Mouse (Mus musculus): ENCODE data around the gene Otud3. TPM values are rescaled to one million over a fixed set of nuclear protein-coding genes. Genes with fewer than 3 reads are reported as not detected.
A peak's percentile ranks its signal among the peaks of the same experiment; 100 is the strongest.
"Not testable (repeated sequence)": the region's sequence is repeated elsewhere in the genome, so short reads cannot be mapped to it uniquely, and the experiment has no call there.

The Otud3 gene
- polyA plus RNA-seq, 1 experiment from 2014 or later, result 3.7 TPM

DNA sequence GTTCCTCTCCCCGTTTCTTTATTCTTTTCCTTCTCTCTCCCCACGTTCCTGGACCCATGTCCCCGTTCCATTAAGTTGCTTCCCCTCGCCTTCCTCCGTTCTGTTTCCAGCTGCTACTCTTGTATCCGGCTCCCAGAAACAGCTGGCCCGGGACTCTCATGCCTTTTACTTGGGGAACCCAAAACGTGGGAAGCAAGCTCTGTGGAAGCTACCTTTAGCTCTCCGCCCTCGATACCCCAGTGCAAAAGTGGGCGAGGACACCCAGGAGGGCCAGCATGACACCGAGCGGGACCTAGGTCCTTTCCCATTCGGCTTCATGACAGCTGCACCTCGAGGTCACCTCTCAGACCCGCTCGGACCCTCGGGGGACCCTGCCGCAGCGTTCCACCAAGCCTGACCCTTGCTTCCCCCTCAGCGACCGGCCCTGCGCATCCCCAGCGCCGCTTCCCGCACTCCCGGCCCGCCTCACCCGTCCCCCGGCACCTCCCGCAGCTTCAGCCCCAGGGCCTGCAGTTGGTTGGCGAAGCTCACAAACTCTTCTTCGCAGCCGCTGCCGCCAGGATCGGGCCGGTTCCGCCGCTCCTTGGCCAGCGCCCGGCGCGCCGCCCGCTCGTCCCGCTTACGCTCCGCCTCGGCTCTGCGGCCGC, 481 bp downstream of the Otud3 start:
- H3K4me3 ChIP-seq (replicated peaks; ENCODE audit: low read length), result peak overlapping the region; percentile 96
- H3K27me3 ChIP-seq (ENCODE audit: control insufficient read depth, insufficient read depth, low read length), result no peaks in the 10 kb centered on the region
- no peaks in the 10 kb centered on the region for H3K36me3 ChIP-seq (ENCODE audit: control insufficient read depth, insufficient read depth, low read length)
- peak overlapping the region; percentile 97 for H3K4me2 ChIP-seq (ENCODE audit: low read depth, low read length)
- WGBS, result under 1% methylated on average over 52 of the region's 52 CpGs
- ATAC-seq (ENCODE audit: insufficient read depth, low FRiP score), result peak; percentile 35; the same call in 1 of the 2 replicates
- H3K4me1 ChIP-seq (ENCODE audit: control insufficient read depth, insufficient read depth, low read length), result peaks cover 8% of the 10 kb centered on the region
- peaks cover 4% of the 10 kb centered on the region; the same call in 1 of the 2 replicates for H3K9me3 ChIP-seq (replicated peaks; ENCODE audit: control insufficient read depth, low read length)
- peak overlapping the region; percentile 49 for H3K27ac ChIP-seq (ENCODE audit: low read length)
- peak overlapping the region; percentile 95 for H3K9ac ChIP-seq (ENCODE audit: low read length)

DNA sequence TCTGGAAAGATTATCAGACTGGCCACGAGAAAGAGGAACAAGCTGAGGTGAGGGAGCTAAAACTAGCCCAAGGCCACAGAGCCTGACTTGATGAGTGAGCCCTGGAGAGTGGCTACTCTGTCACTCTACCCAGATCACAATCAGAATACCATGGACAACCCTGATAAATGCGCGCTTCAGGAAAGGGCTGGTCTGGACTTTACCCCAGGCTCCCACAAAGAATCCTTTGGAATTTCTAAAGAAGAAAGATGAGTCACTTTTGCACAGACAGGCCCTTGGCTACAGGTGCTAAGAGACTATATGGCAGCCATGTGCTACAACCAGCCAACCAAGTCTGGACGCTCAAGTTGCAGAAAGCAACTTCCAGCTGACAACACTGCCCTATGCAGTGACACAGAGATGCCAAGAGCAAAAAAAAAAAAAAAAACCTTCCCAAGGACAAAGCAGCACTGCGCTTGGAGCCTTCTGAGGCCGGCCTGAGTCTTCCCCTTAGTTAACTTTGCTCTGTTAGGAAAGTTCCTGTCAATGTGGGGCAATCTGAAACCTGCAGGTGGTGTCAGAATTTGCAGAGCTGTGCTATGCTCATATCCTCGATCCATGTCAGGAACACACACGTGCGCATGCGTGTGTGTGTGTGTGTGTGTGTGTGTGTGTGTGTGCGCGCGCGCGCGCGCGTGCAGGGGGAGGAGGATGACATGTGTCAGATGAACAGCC, 8.0 kb downstream of the Otud3 start:
- no peak for ATAC-seq (ENCODE audit: insufficient read depth, low FRiP score)
- H3K36me3 ChIP-seq (ENCODE audit: control insufficient read depth, insufficient read depth, low read length), result peaks cover 10% of the 10 kb centered on the region
- no peaks in the 10 kb centered on the region for H3K9me3 ChIP-seq (replicated peaks; ENCODE audit: control insufficient read depth, low read length)
- no peak overlapping the region for H3K4me3 ChIP-seq (replicated peaks; ENCODE audit: low read length)
- H3K9ac ChIP-seq (ENCODE audit: low read length), result no peak overlapping the region
- H3K27me3 ChIP-seq (ENCODE audit: control insufficient read depth, insufficient read depth, low read length), result no peaks in the 10 kb centered on the region
- 87% methylated on average over 18 of the region's 18 CpGs for WGBS
- H3K4me2 ChIP-seq (ENCODE audit: low read depth, low read length), result no peak overlapping the region
- H3K27ac ChIP-seq (ENCODE audit: low read length), result peak overlapping the region; percentile 9; the same call in 1 of the 2 replicates
- no peaks in the 10 kb centered on the region for H3K4me1 ChIP-seq (ENCODE audit: control insufficient read depth, insufficient read depth, low read length)

DNA sequence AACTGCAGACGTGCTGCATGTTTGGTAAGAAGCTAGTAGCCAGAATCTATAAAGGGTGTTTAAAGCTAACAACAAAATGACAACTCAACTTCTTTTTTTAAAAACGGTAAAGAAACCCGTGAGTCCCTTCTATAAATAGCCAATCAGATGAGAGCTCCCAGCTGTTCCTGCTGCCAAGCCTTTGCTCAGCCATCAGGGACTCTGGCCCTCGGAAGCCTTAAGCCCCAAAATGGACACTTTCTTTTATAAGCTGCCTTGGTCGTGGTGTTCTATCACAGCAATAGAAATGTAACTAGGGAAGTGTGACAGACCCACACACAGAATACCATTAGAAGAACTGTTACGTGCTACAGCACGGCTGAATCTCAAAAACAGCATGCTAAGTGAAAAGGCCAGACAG, 14.4 kb downstream of the Otud3 start:
- H3K4me1 ChIP-seq (ENCODE audit: control insufficient read depth, insufficient read depth, low read length), result no peaks in the 10 kb centered on the region
- H3K27ac ChIP-seq (ENCODE audit: low read length), result no peak overlapping the region
- 61% methylated on average over 7 of the region's 7 CpGs for WGBS
- H3K4me2 ChIP-seq (ENCODE audit: low read depth, low read length), result no peak overlapping the region
- no peak overlapping the region for H3K9ac ChIP-seq (ENCODE audit: low read length)
- ATAC-seq (ENCODE audit: insufficient read depth, low FRiP score), result no peak
- no peaks in the 10 kb centered on the region for H3K27me3 ChIP-seq (ENCODE audit: control insufficient read depth, insufficient read depth, low read length)
- no peak overlapping the region for H3K4me3 ChIP-seq (replicated peaks; ENCODE audit: low read length)
- no peaks in the 10 kb centered on the region for H3K9me3 ChIP-seq (replicated peaks; ENCODE audit: control insufficient read depth, low read length)
- peaks cover 5% of the 10 kb centered on the region for H3K36me3 ChIP-seq (ENCODE audit: control insufficient read depth, insufficient read depth, low read length)

DNA sequence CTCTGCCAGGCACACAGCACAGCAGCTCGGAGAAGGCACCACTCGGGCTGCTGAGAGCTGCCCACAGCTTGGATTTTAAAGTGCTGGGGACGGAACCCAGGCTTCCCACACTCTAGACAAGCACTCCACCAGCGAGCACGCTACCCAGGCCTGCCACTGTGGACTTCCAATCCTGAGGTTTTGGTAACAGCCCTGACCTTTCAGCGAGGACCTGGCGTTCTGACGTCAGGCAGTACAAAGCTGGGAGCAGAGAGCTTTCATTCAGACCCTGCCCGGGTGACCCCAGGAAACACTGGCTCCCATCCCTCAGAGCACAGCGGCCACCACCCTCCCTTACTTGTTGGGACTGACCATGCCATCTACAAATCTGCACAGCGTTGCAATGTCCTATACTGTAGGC, 20.0 kb downstream of the Otud3 start:
- H3K9ac ChIP-seq (ENCODE audit: low read length); H3K4me2 ChIP-seq (ENCODE audit: low read depth, low read length); H3K36me3 ChIP-seq (ENCODE audit: control insufficient read depth, insufficient read depth, low read length); H3K27me3 ChIP-seq (ENCODE audit: control insufficient read depth, insufficient read depth, low read length); H3K9me3 ChIP-seq (replicated peaks; ENCODE audit: control insufficient read depth, low read length); H3K4me3 ChIP-seq (replicated peaks; ENCODE audit: low read length); H3K27ac ChIP-seq (ENCODE audit: low read length); ATAC-seq (ENCODE audit: insufficient read depth, low FRiP score); H3K4me1 ChIP-seq (ENCODE audit: control insufficient read depth, insufficient read depth, low read length): not testable (repeated sequence)
- 86% methylated on average over 11 of the region's 11 CpGs for WGBS

DNA sequence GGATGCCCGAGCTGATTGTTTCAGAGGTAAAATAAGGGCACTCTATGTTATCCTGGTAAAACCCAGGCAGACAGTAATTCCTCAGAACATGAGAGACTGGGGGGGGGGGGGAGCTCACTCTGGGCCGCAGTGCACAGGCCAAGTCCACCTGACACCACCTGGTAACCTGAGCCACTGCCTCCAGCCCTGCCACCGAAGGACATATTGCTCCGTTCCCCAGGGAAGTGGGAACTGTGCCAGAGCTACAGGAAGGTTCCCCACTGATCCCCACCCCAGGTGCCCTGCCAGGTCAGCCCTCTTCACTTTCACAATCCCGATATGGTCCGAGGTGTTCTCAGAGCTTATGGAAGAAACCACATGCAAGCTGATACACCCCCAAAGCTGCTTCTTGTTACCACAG, 21.1 kb downstream of the Otud3 start:
- Histone ChIP-seq H3K4me2 (ENCODE audit: low read depth, low read length) (no peak overlapping the region), H3K4me1 (ENCODE audit: control insufficient read depth, insufficient read depth, low read length) (no peaks in the 10 kb centered on the region), H3K4me3 (replicated peaks; ENCODE audit: low read length) (no peak overlapping the region), H3K9me3 (replicated peaks; ENCODE audit: control insufficient read depth, low read length) (no peaks in the 10 kb centered on the region), H3K36me3 (ENCODE audit: control insufficient read depth, insufficient read depth, low read length) (peaks cover 5% of the 10 kb centered on the region; the same call in 1 of the 2 replicates), H3K9ac (ENCODE audit: low read length) (no peak overlapping the region), H3K27me3 (ENCODE audit: control insufficient read depth, insufficient read depth, low read length) (no peaks in the 10 kb centered on the region), H3K27ac (ENCODE audit: low read length) (no peak overlapping the region)
- 81% methylated on average over 6 of the region's 6 CpGs for WGBS
- peak; percentile 73; the same call in 1 of the 2 replicates for ATAC-seq (ENCODE audit: insufficient read depth, low FRiP score)

DNA sequence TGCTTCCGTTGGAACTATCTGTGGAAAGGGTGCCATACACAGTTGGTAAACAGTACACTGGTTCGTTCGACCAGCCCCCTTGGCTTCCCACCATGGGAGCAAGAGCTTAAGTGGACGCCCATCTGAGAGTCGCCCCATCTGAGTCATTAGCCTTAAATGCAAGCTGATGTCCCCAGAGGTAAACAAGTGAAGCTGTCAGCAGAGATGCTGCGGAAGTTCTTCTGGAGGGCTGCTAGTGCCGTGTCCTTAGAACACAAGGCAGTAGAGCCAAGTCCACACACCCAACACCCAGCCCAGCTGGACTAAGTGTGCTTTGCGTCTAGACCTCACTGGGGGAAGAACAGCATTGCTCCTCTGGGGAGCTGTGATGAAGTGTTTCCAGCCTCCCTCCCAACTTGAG, 24.1 kb downstream of the Otud3 start:
- Histone ChIP-seq H3K4me1 (ENCODE audit: control insufficient read depth, insufficient read depth, low read length) (no peaks in the 10 kb centered on the region), H3K4me2 (ENCODE audit: low read depth, low read length) (no peak overlapping the region), H3K4me3 (replicated peaks; ENCODE audit: low read length) (no peak overlapping the region), H3K27ac (ENCODE audit: low read length) (no peak overlapping the region), H3K9ac (ENCODE audit: low read length) (no peak overlapping the region), H3K9me3 (replicated peaks; ENCODE audit: control insufficient read depth, low read length) (no peaks in the 10 kb centered on the region), H3K36me3 (ENCODE audit: control insufficient read depth, insufficient read depth, low read length) (no peaks in the 10 kb centered on the region), H3K27me3 (ENCODE audit: control insufficient read depth, insufficient read depth, low read length) (no peaks in the 10 kb centered on the region)
- ATAC-seq (ENCODE audit: insufficient read depth, low FRiP score), result no peak
- 66% methylated on average over 8 of the region's 8 CpGs for WGBS

DNA sequence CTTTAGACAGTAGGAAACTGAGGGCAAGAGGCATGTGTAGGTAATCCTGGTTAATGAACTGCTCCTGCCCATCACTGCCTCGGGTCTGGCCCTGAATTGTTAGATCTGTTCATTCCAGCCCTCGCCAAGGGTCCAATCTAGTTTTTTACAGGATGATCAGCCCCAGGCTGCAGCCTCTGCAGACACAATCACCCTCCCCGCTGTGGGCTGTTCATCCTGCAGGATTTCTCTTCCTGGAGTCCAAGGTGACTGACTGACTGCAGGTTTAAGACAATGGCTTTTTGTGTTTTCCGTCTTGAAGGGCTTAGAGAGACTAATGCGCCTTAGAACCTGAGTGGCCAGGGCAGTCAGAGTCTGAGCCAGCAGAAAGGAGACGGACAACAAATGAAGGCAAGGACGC, 24.6 kb downstream of the Otud3 start:
- H3K9ac ChIP-seq (ENCODE audit: low read length), result 0 out of 2 replicates have a peak overlapping the region, but pooled peaks have one; percentile 2
- H3K4me3 ChIP-seq (replicated peaks; ENCODE audit: low read length), result no peak overlapping the region
- H3K27ac ChIP-seq (ENCODE audit: low read length), result no peak overlapping the region
- H3K4me1 ChIP-seq (ENCODE audit: control insufficient read depth, insufficient read depth, low read length), result no peaks in the 10 kb centered on the region
- H3K4me2 ChIP-seq (ENCODE audit: low read depth, low read length), result no peak overlapping the region
- ATAC-seq (ENCODE audit: insufficient read depth, low FRiP score), result no peak
- H3K27me3 ChIP-seq (ENCODE audit: control insufficient read depth, insufficient read depth, low read length), result no peaks in the 10 kb centered on the region
- 54% methylated on average over 7 of the region's 7 CpGs for WGBS
- no peaks in the 10 kb centered on the region for H3K9me3 ChIP-seq (replicated peaks; ENCODE audit: control insufficient read depth, low read length)
- no peaks in the 10 kb centered on the region for H3K36me3 ChIP-seq (ENCODE audit: control insufficient read depth, insufficient read depth, low read length)

DNA sequence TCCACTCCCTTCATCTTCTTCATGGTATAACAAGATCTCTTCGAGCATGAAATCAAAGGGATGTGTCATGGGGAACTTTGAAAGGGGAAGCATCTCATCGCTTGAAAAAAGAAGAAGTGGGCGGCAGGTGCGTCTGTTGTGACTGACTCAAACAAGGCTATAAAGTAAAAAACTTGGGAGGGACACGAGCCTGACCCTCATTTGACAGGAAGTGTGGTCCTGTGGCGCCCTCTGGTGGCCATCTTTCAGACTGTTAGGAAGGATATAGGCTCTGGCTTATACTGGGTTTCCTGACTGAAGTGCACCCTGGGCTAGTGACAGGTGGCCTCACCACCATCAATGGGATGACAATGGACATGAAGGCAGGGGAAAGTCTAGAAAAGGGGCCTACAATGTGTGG, 29.5 kb downstream of the Otud3 start:
- no peak overlapping the region for H3K27ac ChIP-seq (ENCODE audit: low read length)
- WGBS, result 19% methylated on average over 6 of the region's 6 CpGs
- H3K4me1 ChIP-seq (ENCODE audit: control insufficient read depth, insufficient read depth, low read length), result peaks cover 2% of the 10 kb centered on the region; the same call in 1 of the 2 replicates
- no peak overlapping the region for H3K4me3 ChIP-seq (replicated peaks; ENCODE audit: low read length)
- H3K36me3 ChIP-seq (ENCODE audit: control insufficient read depth, insufficient read depth, low read length), result no peaks in the 10 kb centered on the region
- H3K4me2 ChIP-seq (ENCODE audit: low read depth, low read length), result no peak overlapping the region
- no peaks in the 10 kb centered on the region for H3K9me3 ChIP-seq (replicated peaks; ENCODE audit: control insufficient read depth, low read length)
- H3K27me3 ChIP-seq (ENCODE audit: control insufficient read depth, insufficient read depth, low read length), result no peaks in the 10 kb centered on the region
- ATAC-seq (ENCODE audit: insufficient read depth, low FRiP score), result no peak
- no peak overlapping the region for H3K9ac ChIP-seq (ENCODE audit: low read length)

DNA sequence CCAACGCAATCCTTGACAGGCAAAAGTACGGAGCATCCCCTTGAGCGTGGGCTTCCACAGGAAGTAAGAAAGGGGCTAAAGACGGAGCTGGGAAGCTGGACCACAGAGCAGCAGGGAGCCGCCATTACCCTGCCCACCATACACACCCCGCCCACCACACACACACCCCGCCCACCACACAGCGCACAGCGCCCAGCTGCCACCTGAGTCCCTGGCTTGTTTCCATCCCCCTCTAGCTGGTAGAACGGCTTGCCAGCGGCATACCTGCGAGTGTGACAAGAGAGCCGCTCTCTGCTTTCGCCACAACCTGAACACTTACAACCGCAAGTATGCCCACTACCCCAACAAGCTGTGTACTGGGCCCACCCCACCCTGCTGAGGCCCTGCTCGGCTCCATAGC, 31.6 kb downstream of the Otud3 start:
- 12% methylated on average over 16 of the region's 16 CpGs for WGBS
- Histone ChIP-seq H3K4me2 (ENCODE audit: low read depth, low read length) (peak overlapping the region; percentile 30; the same call in 1 of the 2 replicates), H3K9ac (ENCODE audit: low read length) (peak overlapping the region; percentile 47; the same call in 1 of the 2 replicates), H3K27ac (ENCODE audit: low read length) (no peak overlapping the region), H3K36me3 (ENCODE audit: control insufficient read depth, insufficient read depth, low read length) (no peaks in the 10 kb centered on the region), H3K27me3 (ENCODE audit: control insufficient read depth, insufficient read depth, low read length) (no peaks in the 10 kb centered on the region), H3K4me3 (replicated peaks; ENCODE audit: low read length) (no peak overlapping the region), H3K4me1 (ENCODE audit: control insufficient read depth, insufficient read depth, low read length) (peaks cover 5% of the 10 kb centered on the region; the same call in 1 of the 2 replicates), H3K9me3 (replicated peaks; ENCODE audit: control insufficient read depth, low read length) (no peaks in the 10 kb centered on the region)
- peak; percentile 44; the same call in 1 of the 2 replicates for ATAC-seq (ENCODE audit: insufficient read depth, low FRiP score)
